Mouse (Mus musculus) lung, postnatal 0 days (tissue): ENCODE results near the gene Lmf1. TPM values are rescaled to one million over a fixed set of nuclear protein-coding genes. Genes with fewer than 3 reads are reported as not detected.

Experiments
- ATAC-seq: fragments of 200-750 bp; cut with Nextera tagmentation; 2 replicates; pipeline ENCODE4 v1.8.0; 2017; ENCODE audit warnings: moderate library complexity
- DNase-seq: peaks from one replicate; pipeline ENCODE4 v3.0.0-alpha.2; 2016; ENCODE audit warnings: low spot score
- H3K27ac ChIP-seq: fragments of 300-500 bp; sonication (generic); 2 replicates; pipeline ENCODE4 v1.5.1; 2014; ENCODE audit warnings: antibody characterized with exemption, mild to moderate bottlenecking, low read length, mixed read lengths
- H3K27me3 ChIP-seq: fragments of 300-500 bp; sonication (generic); replicated peaks from 2 replicates; pipeline ENCODE4 v1.6.1; 2014; ENCODE audit warnings: low read length, mixed read lengths; ENCODE audit not compliant: insufficient read depth
- H3K36me3 ChIP-seq: fragments of 300-500 bp; sonication (generic); 2 replicates; pipeline ENCODE4 v1.6.1; 2014; ENCODE audit warnings: low read length, mixed read lengths; ENCODE audit not compliant: insufficient read depth
- H3K4me1 ChIP-seq: fragments of 300-500 bp; sonication (generic); 2 replicates; pipeline ENCODE4 v1.6.1; 2014; ENCODE audit warnings: antibody characterized with exemption, low read depth, low read length, mixed read lengths; ENCODE audit not compliant: insufficient read depth
- H3K4me2 ChIP-seq: fragments of 300-500 bp; sonication (generic); replicated peaks from 2 replicates; pipeline ENCODE4 v1.6.1; 2014; ENCODE audit warnings: low read depth, mild to moderate bottlenecking, low read length, moderate library complexity, mixed read lengths
- H3K4me3 ChIP-seq: fragments of 300-500 bp; sonication (generic); 2 replicates; pipeline ENCODE4 v1.5.1; 2014; ENCODE audit warnings: low read depth, low read length
- H3K9ac ChIP-seq: fragments of 300-500 bp; sonication (generic); replicated peaks from 2 replicates; pipeline ENCODE4 v1.6.1; 2014; ENCODE audit warnings: low read depth, mild to moderate bottlenecking
- H3K9me3 ChIP-seq: fragments of 300-500 bp; sonication (generic); 2 replicates; pipeline ENCODE4 v1.6.1; 2016; ENCODE audit warnings: low read length, mixed read lengths
- CTCF ChIP-seq: IDR thresholded peaks from 2 replicates; pipeline ENCODE4 v1.5.1; 2016; ENCODE audit warnings: antibody characterized with exemption, mild to moderate bottlenecking
- EP300 ChIP-seq: IDR thresholded peaks from 2 replicates; pipeline ENCODE4 v1.6.1; 2016; ENCODE audit warnings: antibody characterized with exemption, mild to moderate bottlenecking, control low read depth
- WGBS: fragments of 180-500 bp; shearing (Covaris S2); extraction: QIAGEN DNeasy Blood & Tissue Kit; methylation state at CpG from one replicate; pipeline ENCODE4 v1.1.7; 2014; 5-methylcytosine and 5-hydroxymethylcytosine counted together
- polyA plus RNA-seq: library from polyadenylated mRNA; unstranded; fragments of >200 nt; fragmentation: Nextera tagmentation; extraction: Ambion mirVana; gene quantifications from 2 replicates; pipeline ENCODE4 v1.2.1, GENCODE M21; 2015

Gene Lmf1
- polyA plus RNA-seq, 1 experiment from 2014 or later, result 16.6 TPM

- 58% methylated on average over 16 of the region's 16 CpGs for WGBS
- H3K4me1 ChIP-seq, result no peaks in the 10 kb centered on the region
- no peak overlapping the region for H3K4me2 ChIP-seq
- no peak for ATAC-seq
- no peaks in the 10 kb centered on the region for H3K27me3 ChIP-seq
- no peak overlapping the region for H3K9ac ChIP-seq
- no peak overlapping the region for H3K27ac ChIP-seq
- no peak for TF ChIP-seq CTCF
- TF ChIP-seq EP300, result no peak
- no peak overlapping the region for H3K4me3 ChIP-seq
- no peaks in the 10 kb centered on the region for H3K9me3 ChIP-seq
- peak; percentile 55 for DNase-seq
- H3K36me3 ChIP-seq, result no peaks in the 10 kb centered on the region
Measured at GRCm38 (mm10) chr17:25618508-25619056, 39.7 kb downstream of the Lmf1 start.

DNA sequence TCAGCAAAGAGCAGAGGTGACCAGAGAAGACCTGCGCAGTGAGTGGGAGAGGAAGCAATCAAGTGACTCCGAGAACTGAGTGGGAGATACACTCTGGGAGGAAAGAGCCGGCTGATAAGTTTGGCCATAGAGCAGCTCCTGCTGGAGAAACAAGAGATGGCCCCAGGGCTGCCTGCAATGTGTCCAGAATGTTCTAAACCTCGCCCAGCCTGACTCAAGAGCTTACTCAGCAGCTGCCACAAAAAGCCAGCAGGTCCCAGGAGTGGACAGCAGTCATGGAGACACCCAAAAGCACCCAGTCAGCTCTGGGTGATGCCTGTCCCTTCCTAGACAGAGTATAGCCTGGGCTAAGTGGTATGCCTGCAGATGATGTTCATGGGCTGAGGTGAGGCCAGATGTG lies 44.6 kb downstream of the Lmf1 start:
- no peak overlapping the region for H3K9ac ChIP-seq
- no peaks in the 10 kb centered on the region for H3K4me1 ChIP-seq
- ATAC-seq, result no peak
- H3K4me3 ChIP-seq, result no peak overlapping the region
- no peak overlapping the region for H3K27ac ChIP-seq
- TF ChIP-seq CTCF (no peak), EP300 (no peak)
- H3K36me3 ChIP-seq, result no peaks in the 10 kb centered on the region
- no peaks in the 10 kb centered on the region for H3K27me3 ChIP-seq
- H3K9me3 ChIP-seq, result no peaks in the 10 kb centered on the region
- H3K4me2 ChIP-seq, result no peak overlapping the region
- DNase-seq, result no peak
- WGBS, result 88% methylated on average over 4 of the region's 4 CpGs

GRCm38 (mm10) chr17:25623935-25624334 lies 45.0 kb downstream of the Lmf1 start:
- Histone ChIP-seq H3K4me3 (no peak overlapping the region), H3K4me2 (no peak overlapping the region), H3K27ac (no peak overlapping the region), H3K9ac (no peak overlapping the region), H3K9me3 (no peaks in the 10 kb centered on the region), H3K36me3 (no peaks in the 10 kb centered on the region), H3K4me1 (no peaks in the 10 kb centered on the region), H3K27me3 (no peaks in the 10 kb centered on the region)
- TF ChIP-seq EP300 (no peak), CTCF (no peak)
- DNase-seq (no peak), ATAC-seq (no peak)
- WGBS, result 79% methylated on average over 11 of the region's 11 CpGs

- Histone ChIP-seq H3K27me3 (no peaks in the 10 kb centered on the region), H3K4me2 (no peak overlapping the region), H3K4me3 (no peak overlapping the region), H3K4me1 (no peaks in the 10 kb centered on the region), H3K9me3 (no peaks in the 10 kb centered on the region), H3K27ac (no peak overlapping the region), H3K36me3 (no peaks in the 10 kb centered on the region), H3K9ac (no peak overlapping the region)
- no peak for ATAC-seq
- DNase-seq, result no peak
- no peak for TF ChIP-seq CTCF
- no peak for TF ChIP-seq EP300
- WGBS, result 73% methylated on average over 13 of the region's 13 CpGs
Measured at GRCm38 (mm10) chr17:25624446-25625119, 45.7 kb downstream of the Lmf1 start.

- WGBS, result 92% methylated on average over 7 of the region's 7 CpGs
- ATAC-seq (no peak), DNase-seq (no peak)
- Histone ChIP-seq H3K4me1 (no peaks in the 10 kb centered on the region), H3K27ac (no peak overlapping the region), H3K9ac (no peak overlapping the region), H3K36me3 (no peaks in the 10 kb centered on the region), H3K4me3 (no peak overlapping the region), H3K4me2 (no peak overlapping the region), H3K9me3 (no peaks in the 10 kb centered on the region), H3K27me3 (no peaks in the 10 kb centered on the region)
- TF ChIP-seq CTCF, result no peak
- no peak for TF ChIP-seq EP300
Measured at GRCm38 (mm10) chr17:25625282-25625681, 46.4 kb downstream of the Lmf1 start.

- Histone ChIP-seq H3K27ac (no peak overlapping the region), H3K4me3 (no peak overlapping the region), H3K9me3 (no peaks in the 10 kb centered on the region), H3K36me3 (no peaks in the 10 kb centered on the region), H3K4me1 (no peaks in the 10 kb centered on the region), H3K27me3 (no peaks in the 10 kb centered on the region), H3K9ac (no peak overlapping the region), H3K4me2 (no peak overlapping the region)
- WGBS, result 67% methylated on average over 20 of the region's 20 CpGs
- DNase-seq (no peak), ATAC-seq (no peak)
- TF ChIP-seq CTCF (no peak), EP300 (no peak)
Measured at GRCm38 (mm10) chr17:25626196-25627043, 47.5 kb downstream of the Lmf1 start.
